Mouse (Mus musculus): ENCODE data around the gene Nup155. TPM values are rescaled to one million over a fixed set of nuclear protein-coding genes. Genes with fewer than 3 reads are reported as not detected.

Gene Nup155
- polyA plus RNA-seq, 1 experiment from 2014 or later = 11.6 TPM

- no peaks in the 10 kb centered on the region for H3K4me1 ChIP-seq (replicated peaks)
- no peak for ATAC-seq (ENCODE audit: low read depth)
- no peak overlapping the region for H3K4me2 ChIP-seq
- H3K9me3 ChIP-seq (replicated peaks) = 0 out of 2 replicates have a peak, but pooled peaks cover 3% of the 10 kb centered on the region
- DNase-seq = no peak
- H3K4me3 ChIP-seq (replicated peaks) = no peak overlapping the region
- H3K27ac ChIP-seq = no peak overlapping the region
- no peak overlapping the region for H3K9ac ChIP-seq
- H3K27me3 ChIP-seq = no peaks in the 10 kb centered on the region
- peaks cover 20% of the 10 kb centered on the region for H3K36me3 ChIP-seq
Observed at GRCm38 (mm10) chr15:8200317-8200716, 91.2 kb downstream of the Nup155 start.

GRCm38 (mm10) chr15:8208362-8208761 is 99.3 kb downstream of the Nup155 start:
- 72% methylated on average over 6 of the region's 6 CpGs for WGBS (ENCODE audit: insufficient replicate concordance)

More at GRCm38 (mm10) chr15:8208362-8208761, 99.3 kb downstream of the Nup155 start:
- no peaks in the 10 kb centered on the region for H3K4me1 ChIP-seq (replicated peaks)
- DNase-seq = no peak
- ATAC-seq (ENCODE audit: low read depth) = no peak
- H3K36me3 ChIP-seq = 0 out of 2 replicates have a peak, but pooled peaks cover 9% of the 10 kb centered on the region
- no peaks in the 10 kb centered on the region for H3K9me3 ChIP-seq (replicated peaks)
- H3K27ac ChIP-seq = no peak overlapping the region
- no peaks in the 10 kb centered on the region for H3K27me3 ChIP-seq
- H3K4me2 ChIP-seq = no peak overlapping the region
- H3K4me3 ChIP-seq (replicated peaks) = no peak overlapping the region
- no peak overlapping the region for H3K9ac ChIP-seq

Other genes starting within 250 kb of the Nup155 start
- 26.9 and 28.2 TPM in 2 replicates for gene Wdr70, start 10.1 kb upstream of the Nup155 start, polyA plus RNA-seq (2015; fragmentation: Nextera tagmentation; extraction: Ambion mirVana)
- gene Cplane1, start 59.8 kb downstream of the Nup155 start, polyA plus RNA-seq (2015; fragmentation: Nextera tagmentation; extraction: Ambion mirVana) = 0.69 and 0.75 TPM in 2 replicates